ENCODE assay signal across 9 mouse cellular contexts in the genomic region with DNA sequence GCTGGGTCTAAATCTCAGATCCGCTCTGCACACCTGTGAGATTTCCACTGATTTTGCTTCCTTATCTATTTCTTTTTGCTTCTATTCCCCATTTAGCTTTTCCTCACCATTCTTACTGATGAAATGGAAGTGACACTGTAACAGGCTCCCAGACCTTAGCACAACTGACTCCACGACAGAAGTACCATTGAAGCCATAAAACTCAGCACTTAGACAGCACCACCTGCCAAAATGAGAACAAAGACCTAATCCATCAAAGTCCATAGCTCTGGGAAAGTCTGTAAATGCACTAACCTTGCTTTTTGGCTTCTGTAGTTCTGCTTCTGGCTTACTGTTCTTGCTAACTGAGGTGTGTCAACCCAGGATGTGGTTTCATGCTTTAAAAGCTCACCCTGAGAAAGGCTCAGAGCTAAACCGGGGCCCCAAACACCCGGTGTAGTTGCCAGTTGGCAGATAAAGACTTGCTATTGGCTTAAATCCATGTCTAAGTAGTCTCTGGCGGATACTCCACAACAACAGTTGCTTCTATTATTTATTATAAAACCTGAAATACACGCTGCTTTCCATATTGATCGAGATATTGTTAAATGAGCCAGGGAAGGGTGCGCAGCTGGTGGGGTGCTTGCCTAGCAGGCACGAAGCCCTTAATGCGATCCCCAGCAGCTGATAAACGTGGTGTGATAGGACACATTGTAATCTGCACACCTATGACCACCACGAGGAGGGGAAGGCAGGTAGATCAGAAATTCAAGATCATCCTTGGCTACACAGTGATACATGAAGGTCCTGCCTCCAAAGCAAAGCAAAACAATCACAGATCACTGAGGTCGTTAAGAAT.
A peak's percentile ranks its signal among the peaks of the same experiment; 100 is the strongest.
DNase-seq lines count a peak whose midpoint lies in the region; ATAC-seq lines count a peak whose summit lies in the region.
"Had no signal": no experiment of that assay in that cellular context is flagged by ENCODE, and none has a peak within 500 bp of the region (broad histone marks: within the 10 kb centered on the region; RNA-seq: fewer than 3 reads in every experiment).

No protein-coding gene starts in this region.

- no peak overlapping the region for H3K9ac ChIP-seq in hindbrain, embryonic 16.5 days (ENCODE audit: low read depth, low read length)
- H3K9ac ChIP-seq: embryonic facial prominence, embryonic 13.5 days had no signal

- WGBS in hindbrain, embryonic 16.5 days: 51% methylated on average over 13 of the region's 13 CpGs

- peak; percentile 83 for DNase-seq in heart, adult 11 months
- no peak for DNase-seq in heart, postnatal 25 days (ENCODE audit: low spot score)
- peak; percentile 59 to 70 for DNase-seq in CD8-positive naive resting alpha-beta T cell, adult 2 months (ENCODE audit: low read depth in 2 of 2, low spot score in 2 of 2)
- DNase-seq in skeletal muscle tissue, adult 2 months (ENCODE audit: low read depth, low spot score): peak; percentile 7
- DNase-seq in testis, postnatal 14 days (ENCODE audit: low spot score): no peak
- DNase-seq in liver: no peak
- DNase-seq in embryo, embryonic 9.5 days (ENCODE audit: extremely low spot score): no peak

- ATAC-seq in hindbrain, embryonic 16.5 days: peak; percentile 84

- H3K9me3 ChIP-seq in hindbrain, embryonic 16.5 days (ENCODE audit: control insufficient read depth, low read length): no peaks in the 10 kb centered on the region
- H3K9me3 ChIP-seq: embryonic facial prominence, embryonic 13.5 days had no signal

- no peak overlapping the region for H3K4me2 ChIP-seq in hindbrain, embryonic 16.5 days (ENCODE audit: low read length)
- H3K4me2 ChIP-seq: embryonic facial prominence, embryonic 13.5 days had no signal

- intact Hi-C loops in heart, postnatal 25 days (cut with DNase I): no loop called here

- no peak overlapping the region for H3K4me3 ChIP-seq in hindbrain, embryonic 16.5 days (ENCODE audit: low read length)
- H3K4me3 ChIP-seq: embryonic facial prominence, embryonic 13.5 days had no signal

- no peak overlapping the region for H3K27ac ChIP-seq in hindbrain, embryonic 16.5 days (ENCODE audit: low read depth, low read length)
- H3K27ac ChIP-seq: embryonic facial prominence, embryonic 13.5 days had no signal

- no peaks in the 10 kb centered on the region for H3K27me3 ChIP-seq in hindbrain, embryonic 16.5 days (replicated peaks; ENCODE audit: control insufficient read depth, insufficient read depth, low read length)
- H3K27me3 ChIP-seq: embryonic facial prominence, embryonic 13.5 days had no signal

- H3K4me1 ChIP-seq in hindbrain, embryonic 16.5 days (ENCODE audit: control insufficient read depth, insufficient read depth, low read depth, low read length): no peaks in the 10 kb centered on the region; the same call in 1 of the 2 replicates

- no peaks in the 10 kb centered on the region for H3K36me3 ChIP-seq in hindbrain, embryonic 16.5 days (ENCODE audit: control insufficient read depth, insufficient read depth, low read length)
- H3K36me3 ChIP-seq: embryonic facial prominence, embryonic 13.5 days had no signal

Comparison
In these comparisons a context has a peak if more than half of its experiments do, and no peak if none do; other contexts are left out.
1. DNase-seq: peak in heart, adult 11 months (single experiment), CD8-positive naive resting alpha-beta T cell, adult 2 months (2 of 2) and skeletal muscle tissue, adult 2 months (single experiment); none in heart, postnatal 25 days (single experiment), testis, postnatal 14 days (single experiment), liver (single experiment) and embryo, embryonic 9.5 days (single experiment).